Mouse (Mus musculus) R1 (cell line): ENCODE measurements at regions not wholly inside any gene's neighbourhood (a gene's known extent, or its start where the extent isn't known, plus 50 kb on each side); places are given as distances from the start of the nearest gene placed in this dataset.

Experiments used
- DNase-seq: peaks from one replicate; pipeline ENCODE4 v3.0.0-alpha.2; 2018; ENCODE audit warnings: low read depth, low spot score

GRCm38 (mm10) chr3:14952169-14952729 lies 66.2 kb downstream of the Car2 start:
- no peak for DNase-seq

- DNase-seq = peak; percentile 36
These were observed 66.9 kb downstream of the Car2 start for GRCm38 (mm10) chr3:14952951-14953350.

DNA sequence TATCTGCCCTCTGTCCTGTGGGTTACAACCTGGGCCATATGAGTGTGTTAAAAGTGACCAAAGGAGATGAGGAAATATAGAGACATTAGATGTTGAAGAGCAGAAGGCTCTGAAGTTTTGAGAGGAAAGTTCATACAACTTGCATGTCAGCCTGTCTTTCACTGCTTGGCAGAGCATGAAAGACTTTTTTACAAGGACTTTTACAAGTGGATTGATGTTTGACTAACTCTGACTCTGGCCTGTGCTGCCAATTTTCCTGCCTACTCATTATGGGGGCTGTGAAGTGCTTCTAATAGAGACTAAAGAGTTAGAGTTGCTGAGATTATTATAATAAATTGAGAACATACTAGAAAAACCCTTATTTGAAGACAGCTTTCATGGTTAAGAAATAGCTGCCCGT lies 71.4 kb downstream of the Car2 start:
- no peak for DNase-seq

DNA sequence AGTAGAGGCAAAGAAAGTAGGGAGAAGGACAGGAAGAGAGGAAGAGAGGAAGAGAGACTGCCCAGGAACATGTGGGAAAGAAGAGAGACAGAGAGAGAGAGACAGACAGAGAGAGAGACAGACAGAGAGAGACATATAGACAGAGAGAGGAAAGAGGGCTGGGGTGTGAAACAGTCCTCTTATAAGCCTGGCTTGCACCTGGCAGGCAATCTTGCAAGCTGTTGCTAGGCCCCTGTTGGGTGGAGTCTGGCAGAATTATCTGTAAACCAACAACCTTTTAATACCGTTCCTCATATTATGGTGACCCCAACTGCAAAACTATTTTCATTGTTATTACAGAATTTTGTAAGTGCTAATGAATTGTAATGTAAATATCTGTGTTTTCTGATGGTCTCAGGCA lies 72.2 kb downstream of the Car2 start:
- DNase-seq = no peak

GRCm38 (mm10) chr3:14959586-14959985 lies 73.5 kb downstream of the Car2 start:
- DNase-seq = peak; percentile 87

DNA sequence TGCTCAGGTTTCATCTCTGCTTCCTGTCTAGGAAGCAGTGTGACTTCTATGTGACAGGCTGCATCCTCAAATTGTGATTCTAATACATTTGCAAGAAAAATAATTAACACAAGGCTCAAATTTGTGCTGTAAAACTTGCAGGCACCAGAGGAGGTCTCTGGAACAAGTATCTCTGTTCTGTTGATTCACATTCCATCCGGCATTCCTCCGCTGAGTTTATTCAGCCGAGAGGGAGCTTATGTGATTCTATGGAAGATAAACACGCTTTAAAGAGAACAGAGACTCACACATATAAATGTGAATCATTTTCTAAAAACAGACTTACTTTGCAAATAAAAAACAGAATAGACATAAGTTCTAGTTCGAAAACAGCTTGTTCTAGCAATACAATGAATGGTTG lies 78.7 kb downstream of the Car2 start:
- peak; percentile 19 for DNase-seq

DNA sequence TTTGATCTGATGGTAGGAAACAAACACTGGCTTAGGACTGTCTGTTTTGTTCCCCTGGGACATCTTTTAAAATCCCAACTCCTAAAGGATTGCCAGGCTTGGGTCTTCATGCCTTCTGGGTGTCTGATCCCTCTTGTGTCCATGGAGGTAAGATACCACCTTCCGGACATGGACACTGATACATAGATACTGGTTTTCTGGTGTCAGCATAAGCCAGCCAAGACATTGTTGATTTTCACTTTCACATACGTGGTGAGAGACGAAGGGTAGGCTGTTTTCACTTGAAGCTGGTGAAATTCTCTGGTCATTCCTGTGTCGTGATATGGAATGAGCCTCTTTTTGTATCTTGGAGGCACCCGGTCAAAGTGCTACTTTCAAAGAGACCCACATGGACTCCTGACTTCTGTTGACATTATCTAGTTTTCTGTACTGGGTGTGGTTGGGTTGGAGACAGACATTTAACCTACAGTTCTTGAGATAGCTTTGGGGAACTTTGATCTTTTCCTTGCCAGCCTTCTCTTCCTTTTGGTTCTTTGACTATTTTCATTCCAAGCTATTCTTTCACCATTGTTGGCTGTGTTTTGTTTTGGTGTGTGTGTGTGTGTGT lies 79.5 kb downstream of the Car2 start:
- no peak for DNase-seq

- DNase-seq = no peak
These were observed 81.2 kb downstream of the Car2 start for GRCm38 (mm10) chr3:14967235-14967634.

- no peak for DNase-seq
These were observed 82.3 kb downstream of the Car2 start for GRCm38 (mm10) chr3:14968345-14968744.

DNA sequence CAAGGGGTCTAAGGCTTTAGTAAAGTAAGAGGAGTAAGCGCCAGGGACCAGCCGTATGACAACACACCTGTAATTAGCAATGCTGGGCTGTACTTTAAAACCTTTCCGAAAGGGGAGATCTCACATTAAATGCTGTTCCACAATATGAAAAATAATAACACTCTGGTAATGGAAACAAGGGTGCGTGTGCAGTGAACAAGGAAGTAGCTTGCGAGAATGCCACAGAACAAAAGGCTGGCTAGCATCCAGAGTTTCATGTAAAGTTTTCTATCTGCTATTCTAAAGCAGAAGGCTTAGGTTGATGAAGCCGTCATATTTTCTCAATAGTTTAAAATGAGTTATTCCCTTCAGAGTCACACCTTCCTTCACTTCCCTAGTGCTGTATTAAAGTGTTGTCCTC lies 83.6 kb downstream of the Car2 start:
- DNase-seq = no peak

- no peak for DNase-seq
These were observed 85.6 kb downstream of the Car2 start for GRCm38 (mm10) chr3:14971647-14972046.

GRCm38 (mm10) chr3:14974758-14975157 lies 88.7 kb downstream of the Car2 start:
- DNase-seq = no peak

DNA sequence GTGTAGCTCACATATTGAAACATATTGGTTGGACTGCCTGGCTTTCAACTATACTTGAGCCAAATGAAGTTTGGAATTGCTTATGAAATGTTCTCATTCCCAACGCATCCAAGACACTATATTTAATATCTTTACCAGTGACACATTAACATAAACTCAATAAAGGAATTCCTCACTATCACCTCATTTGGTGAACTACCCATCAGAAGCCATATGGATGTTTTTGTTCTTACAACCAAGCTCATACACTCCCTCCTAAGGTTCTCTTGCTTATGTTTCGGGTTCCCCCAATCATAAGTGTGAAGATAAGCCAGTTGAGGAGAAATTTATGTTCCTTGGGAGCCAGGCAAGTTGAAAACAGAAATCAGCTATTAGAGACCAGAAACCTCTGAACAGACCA lies 89.1 kb downstream of the Car2 start:
- no peak for DNase-seq

DNA sequence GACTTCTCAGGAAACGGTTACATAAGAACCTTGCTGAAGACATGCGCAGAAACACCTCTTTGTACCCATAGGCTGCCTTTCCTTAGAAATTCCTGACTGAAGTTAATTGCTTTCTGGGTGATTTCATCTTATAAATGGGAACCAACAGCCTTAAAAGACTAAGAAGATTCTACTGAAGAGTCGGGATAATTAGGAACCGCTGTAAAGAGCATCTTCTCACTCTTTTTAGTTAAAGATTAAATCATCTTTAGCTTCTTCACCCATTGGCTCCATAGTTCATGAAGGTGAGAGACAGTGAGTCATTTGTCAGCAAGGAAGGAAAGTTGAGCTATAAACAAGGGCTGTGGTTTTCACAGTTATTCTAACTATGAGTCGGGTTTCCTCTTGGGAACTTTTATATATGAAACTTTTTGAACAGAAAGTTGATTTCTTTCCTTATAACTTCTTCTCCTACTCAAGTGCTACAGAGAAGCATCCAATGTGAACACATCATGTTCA lies 93.1 kb downstream of the Car2 start:
- no peak for DNase-seq

DNA sequence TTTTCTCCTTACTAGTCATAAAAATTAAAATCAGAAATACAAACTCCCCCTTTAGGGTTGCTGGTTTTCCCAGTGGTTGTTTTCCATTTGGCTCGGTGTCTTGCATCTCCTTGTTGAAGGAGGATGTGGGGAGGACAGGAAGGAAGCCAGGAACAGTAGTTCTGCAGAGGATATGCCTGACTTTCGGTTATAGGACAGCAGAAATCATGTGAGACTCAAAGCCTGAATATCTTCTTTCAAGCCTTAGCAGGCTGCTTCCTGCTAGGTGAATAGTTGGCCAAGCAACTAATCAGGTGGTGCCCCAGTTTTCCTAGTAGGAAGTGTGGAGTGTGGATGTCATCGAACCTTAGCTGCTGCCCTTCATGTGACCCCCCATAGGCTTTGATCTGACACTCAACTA lies 103.6 kb downstream of the Car2 start:
- no peak for DNase-seq

DNA sequence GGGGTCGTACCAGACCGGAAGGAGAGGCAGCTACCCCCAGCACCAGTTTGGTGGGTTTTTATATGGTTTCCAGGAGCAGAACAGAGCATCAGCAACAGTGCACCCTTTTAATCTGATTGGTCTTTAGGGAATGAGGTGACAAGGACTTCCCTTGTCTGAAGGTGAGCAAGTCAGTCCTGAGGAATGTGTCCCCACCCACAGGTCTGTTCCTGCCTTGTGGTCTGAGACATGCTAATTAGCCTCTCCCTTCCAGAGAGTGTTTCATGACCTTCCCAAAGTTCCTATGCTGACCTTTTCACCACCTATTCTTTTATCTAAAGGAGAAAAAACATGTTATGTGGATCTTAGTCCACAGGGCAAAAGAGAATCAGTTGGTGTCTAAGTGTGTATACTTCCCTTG lies 107.9 kb downstream of the Car2 start:
- peak; percentile 98 for DNase-seq

- DNase-seq = no peak
These were observed 111.2 kb downstream of the Car2 start for GRCm38 (mm10) chr3:14997241-14997640.

DNA sequence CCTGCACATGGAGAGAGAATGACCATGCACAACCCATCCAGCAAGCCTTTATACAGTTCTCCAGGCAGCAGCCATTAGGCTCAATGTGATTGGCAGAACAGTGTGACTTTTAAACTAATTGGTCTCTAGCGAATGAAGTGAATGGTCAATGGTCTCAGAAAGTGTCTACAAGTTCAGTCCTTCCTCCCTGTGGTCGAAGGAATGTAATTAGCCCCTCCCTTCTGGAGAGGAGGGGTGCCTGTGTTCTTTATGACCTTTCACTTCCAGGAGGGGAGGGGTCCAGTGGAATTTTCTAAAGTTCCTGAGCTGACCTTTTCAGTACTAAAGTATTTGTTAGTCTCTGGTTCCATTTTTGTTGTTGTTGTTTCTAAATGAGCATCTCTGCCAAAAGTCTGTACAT lies 112.4 kb downstream of the Car2 start:
- DNase-seq = peak; percentile 96

- peak; percentile 82 for DNase-seq
These were observed 113.3 kb downstream of the Car2 start for GRCm38 (mm10) chr3:14999411-14999810.

DNA sequence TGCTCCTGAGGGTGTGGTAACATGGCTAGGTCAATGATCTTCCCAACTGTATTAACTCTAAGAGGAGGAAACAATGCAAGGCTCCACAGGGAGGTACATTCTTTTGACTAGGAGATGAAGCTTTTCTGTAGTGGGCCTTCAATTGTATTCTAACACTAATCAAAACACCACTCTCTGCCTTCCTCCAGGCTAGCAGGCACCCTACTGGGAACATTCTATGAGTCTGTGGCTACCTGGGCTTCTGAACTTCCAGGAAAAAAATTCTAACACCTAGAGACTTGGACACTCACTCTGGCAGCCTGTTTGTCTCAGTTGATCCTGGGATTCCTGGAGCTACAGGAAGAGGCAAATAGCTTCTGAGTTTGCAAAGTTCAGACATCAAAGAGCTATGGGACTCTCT lies 113.8 kb downstream of the Car2 start:
- DNase-seq = peak; percentile 100

DNA sequence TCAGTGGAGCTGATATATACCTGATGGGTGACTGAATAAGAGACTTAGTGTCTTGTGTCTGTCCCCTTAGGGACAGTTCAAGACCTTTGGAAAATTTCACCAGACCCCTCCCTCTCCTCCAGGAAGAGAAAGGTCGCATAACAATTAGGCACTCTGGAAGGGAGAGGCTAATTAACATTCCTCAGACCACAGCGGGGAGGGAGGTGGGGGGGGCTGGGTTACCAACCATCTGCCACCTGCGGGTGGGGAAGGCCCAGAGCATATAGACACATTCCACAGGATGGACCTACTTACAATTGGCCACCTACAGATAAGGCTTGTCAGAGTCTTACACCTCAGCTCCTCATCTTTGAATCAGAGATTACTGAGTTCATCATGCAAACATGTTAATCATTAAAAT lies 114.6 kb downstream of the Car2 start:
- peak; percentile 95 for DNase-seq

DNA sequence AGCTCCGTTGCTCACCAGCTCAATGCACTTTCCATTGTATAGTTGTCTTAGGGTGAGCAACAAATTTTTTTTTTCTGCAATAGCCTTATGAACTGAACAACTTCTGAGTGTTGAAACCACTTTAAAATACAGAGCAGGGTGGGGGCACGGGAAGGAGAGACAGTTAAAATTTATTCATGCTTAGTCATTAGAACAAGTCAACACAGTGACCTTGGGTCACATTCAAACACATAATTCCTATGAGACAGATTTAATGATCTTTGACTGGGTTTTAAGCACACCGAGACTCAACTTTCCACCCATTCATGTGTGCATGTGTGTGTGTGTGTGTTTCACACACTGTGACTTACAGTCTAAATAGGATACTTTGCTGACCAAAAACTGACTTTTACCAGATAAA lies 121.7 kb downstream of the Car2 start:
- DNase-seq = peak; percentile 39

DNA sequence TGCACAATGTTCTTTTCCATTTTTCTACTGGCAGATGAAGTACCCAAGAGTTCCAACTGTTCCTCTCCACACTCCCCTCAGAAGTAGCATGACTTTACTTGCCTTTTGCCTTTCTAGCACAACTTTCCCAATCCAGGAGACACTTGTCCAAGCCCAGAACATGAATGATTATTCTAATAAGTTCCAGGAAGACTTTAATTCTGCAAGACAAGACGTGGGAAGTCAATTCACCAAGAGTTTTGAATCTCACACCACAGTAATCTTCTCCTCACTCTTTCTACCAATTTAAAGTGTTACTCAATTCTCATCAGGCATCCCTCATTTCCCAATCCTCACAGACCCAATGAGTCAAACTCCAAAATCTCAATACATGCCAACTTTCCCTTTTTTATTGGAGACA lies 122.4 kb downstream of the Car2 start:
- DNase-seq = no peak

DNA sequence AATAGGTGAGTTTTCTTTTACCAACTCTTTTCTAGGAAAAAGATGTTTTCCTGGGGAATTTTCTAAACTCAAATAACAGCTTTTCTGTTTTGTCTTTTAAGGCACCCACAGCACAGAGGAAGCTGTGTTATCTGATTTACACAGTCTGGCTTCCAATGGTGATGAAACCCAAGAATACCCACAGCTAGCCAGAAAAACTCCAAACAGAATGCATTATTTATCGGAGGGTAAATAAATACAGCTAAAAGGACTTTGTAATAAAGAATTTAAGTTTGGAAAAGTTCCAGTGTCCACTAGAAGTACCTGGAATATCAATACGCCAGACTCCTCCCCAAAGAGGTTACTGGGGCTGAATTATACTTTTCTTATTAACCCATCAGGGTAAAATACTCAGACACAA lies 123.7 kb downstream of the Car2 start:
- no peak for DNase-seq
